Mouse (Mus musculus): ENCODE results near the gene Aspa. TPM values are rescaled to one million over a fixed set of nuclear protein-coding genes. Genes with fewer than 3 reads are reported as not detected.

Aspa gene
- 0.32 and 0.79 TPM in 2 replicates for polyA plus RNA-seq (2014; fragmentation: Nextera tagmentation; extraction: Ambion mirVana)

GRCm38 (mm10) chr11:73329442-73329841, at the start of gene Aspa, which contains the start of the genes Gm49340 and Spata22:
Aspa (minus strand) TSS chr11:73329596.
Gm49340 (plus strand) TSS chr11:73329741.
Spata22 (plus strand) TSS chr11:73329741.
- ATAC-seq (replicated peaks; ENCODE audit: insufficient number of reproducible peaks, low FRiP score, low TSS enrichment, low read depth) (no peak), DNase-seq (ENCODE audit: low spot score) (no peak)
- Histone ChIP-seq H3K36me3 (replicated peaks; ENCODE audit: control insufficient read depth, insufficient read depth, low read depth, low read length) (no peaks in the 10 kb centered on the region), H3K4me3 (ENCODE audit: low read depth, low read length) (no peak within 1 kb of the TSS), H3K9me3 (replicated peaks; ENCODE audit: control insufficient read depth, low read length) (no peaks in the 10 kb centered on the region), H3K4me2 (ENCODE audit: low read depth, low read length) (no peak within 1 kb of the TSS), H3K9ac (replicated peaks; ENCODE audit: low read length) (no peak within 1 kb of the TSS), H3K27me3 (ENCODE audit: control insufficient read depth, insufficient read depth, low read length) (no peaks in the 10 kb centered on the region), H3K4me1 (ENCODE audit: control insufficient read depth, insufficient read depth, low read length) (no peaks in the 10 kb centered on the region), H3K27ac (replicated peaks; ENCODE audit: low read depth, low read length) (no peak within 1 kb of the TSS)
- 76% methylated on average over 27 of the region's 27 CpGs for WGBS

- Histone ChIP-seq H3K9ac (replicated peaks; ENCODE audit: low read length) (no peak within 1 kb of the TSS), H3K4me1 (ENCODE audit: control insufficient read depth, insufficient read depth, low read length) (no peaks in the 10 kb centered on the region), H3K27ac (replicated peaks; ENCODE audit: low read depth, low read length) (no peak within 1 kb of the TSS), H3K27me3 (ENCODE audit: control insufficient read depth, insufficient read depth, low read length) (no peaks in the 10 kb centered on the region), H3K36me3 (replicated peaks; ENCODE audit: control insufficient read depth, insufficient read depth, low read depth, low read length) (no peaks in the 10 kb centered on the region), H3K4me2 (ENCODE audit: low read depth, low read length) (no peak within 1 kb of the TSS), H3K4me3 (ENCODE audit: low read depth, low read length) (no peak within 1 kb of the TSS), H3K9me3 (replicated peaks; ENCODE audit: control insufficient read depth, low read length) (no peaks in the 10 kb centered on the region)
- DNase-seq (ENCODE audit: low spot score) (no peak), ATAC-seq (replicated peaks; ENCODE audit: insufficient number of reproducible peaks, low FRiP score, low TSS enrichment, low read depth) (no peak)
- 93% methylated on average over 2 of the region's 2 CpGs for WGBS
Measured at GRCm38 (mm10) chr11:73370946-73371345, 41.5 kb upstream of the Aspa start, which contains the start of gene Olfr376. Olfr376 (plus strand) TSS chr11:73371246.

GRCm38 (mm10) chr11:73350483-73350882, 21.1 kb upstream of the Aspa start, which contains the start of gene Olfr20:
Olfr20 (plus strand) TSS chr11:73350783.
- ATAC-seq (replicated peaks; ENCODE audit: insufficient number of reproducible peaks, low FRiP score, low TSS enrichment, low read depth) = no peak
- 49% methylated on average over 3 of the region's 3 CpGs for WGBS
- no peaks in the 10 kb centered on the region for H3K36me3 ChIP-seq (replicated peaks; ENCODE audit: control insufficient read depth, insufficient read depth, low read depth, low read length)
- H3K4me1 ChIP-seq (ENCODE audit: control insufficient read depth, insufficient read depth, low read length) = no peaks in the 10 kb centered on the region
- H3K27ac ChIP-seq (replicated peaks; ENCODE audit: low read depth, low read length) = no peak within 1 kb of the TSS
- no peak within 1 kb of the TSS for H3K4me3 ChIP-seq (ENCODE audit: low read depth, low read length)
- H3K4me2 ChIP-seq (ENCODE audit: low read depth, low read length) = no peak within 1 kb of the TSS
- H3K9me3 ChIP-seq (replicated peaks; ENCODE audit: control insufficient read depth, low read length) = no peaks in the 10 kb centered on the region
- no peak for DNase-seq (ENCODE audit: low spot score)
- no peak within 1 kb of the TSS for H3K9ac ChIP-seq (replicated peaks; ENCODE audit: low read length)
- no peaks in the 10 kb centered on the region for H3K27me3 ChIP-seq (ENCODE audit: control insufficient read depth, insufficient read depth, low read length)

GRCm38 (mm10) chr11:73336919-73337318, 7.5 kb upstream of the Aspa start:
- no peak for DNase-seq (ENCODE audit: low spot score)
- Histone ChIP-seq H3K4me2 (ENCODE audit: low read depth, low read length) (no peak overlapping the region), H3K4me3 (ENCODE audit: low read depth, low read length) (no peak overlapping the region), H3K36me3 (replicated peaks; ENCODE audit: control insufficient read depth, insufficient read depth, low read depth, low read length) (no peaks in the 10 kb centered on the region), H3K9me3 (replicated peaks; ENCODE audit: control insufficient read depth, low read length) (no peaks in the 10 kb centered on the region), H3K4me1 (ENCODE audit: control insufficient read depth, insufficient read depth, low read length) (no peaks in the 10 kb centered on the region), H3K9ac (replicated peaks; ENCODE audit: low read length) (no peak overlapping the region), H3K27ac (replicated peaks; ENCODE audit: low read depth, low read length) (no peak overlapping the region), H3K27me3 (ENCODE audit: control insufficient read depth, insufficient read depth, low read length) (no peaks in the 10 kb centered on the region)
- no peak for ATAC-seq (replicated peaks; ENCODE audit: insufficient number of reproducible peaks, low FRiP score, low TSS enrichment, low read depth)
- WGBS = 82% methylated on average over 4 of the region's 4 CpGs

- Histone ChIP-seq H3K4me1 (ENCODE audit: control insufficient read depth, insufficient read depth, low read length) (no peaks in the 10 kb centered on the region), H3K27ac (replicated peaks; ENCODE audit: low read depth, low read length) (no peak overlapping the region), H3K36me3 (replicated peaks; ENCODE audit: control insufficient read depth, insufficient read depth, low read depth, low read length) (no peaks in the 10 kb centered on the region), H3K9me3 (replicated peaks; ENCODE audit: control insufficient read depth, low read length) (no peaks in the 10 kb centered on the region), H3K4me3 (ENCODE audit: low read depth, low read length) (no peak overlapping the region), H3K27me3 (ENCODE audit: control insufficient read depth, insufficient read depth, low read length) (no peaks in the 10 kb centered on the region), H3K9ac (replicated peaks; ENCODE audit: low read length) (no peak overlapping the region), H3K4me2 (ENCODE audit: low read depth, low read length) (no peak overlapping the region)
- WGBS = 66% methylated on average over 2 of the region's 2 CpGs
- ATAC-seq (replicated peaks; ENCODE audit: insufficient number of reproducible peaks, low FRiP score, low TSS enrichment, low read depth) = no peak
- no peak for DNase-seq (ENCODE audit: low spot score)
Measured at GRCm38 (mm10) chr11:73333357-73333756, 4.0 kb upstream of the Aspa start.

- no peak for ATAC-seq (replicated peaks; ENCODE audit: insufficient number of reproducible peaks, low FRiP score, low TSS enrichment, low read depth)
- Histone ChIP-seq H3K27ac (replicated peaks; ENCODE audit: low read depth, low read length) (no peak overlapping the region), H3K36me3 (replicated peaks; ENCODE audit: control insufficient read depth, insufficient read depth, low read depth, low read length) (no peaks in the 10 kb centered on the region), H3K27me3 (ENCODE audit: control insufficient read depth, insufficient read depth, low read length) (no peaks in the 10 kb centered on the region), H3K4me1 (ENCODE audit: control insufficient read depth, insufficient read depth, low read length) (no peaks in the 10 kb centered on the region), H3K4me3 (ENCODE audit: low read depth, low read length) (no peak overlapping the region), H3K9ac (replicated peaks; ENCODE audit: low read length) (no peak overlapping the region), H3K9me3 (replicated peaks; ENCODE audit: control insufficient read depth, low read length) (no peaks in the 10 kb centered on the region), H3K4me2 (ENCODE audit: low read depth, low read length) (no peak overlapping the region)
- DNase-seq (ENCODE audit: low spot score) = no peak
- 83% methylated on average over 4 of the region's 4 CpGs for WGBS
Measured at GRCm38 (mm10) chr11:73327361-73327760, 2.0 kb downstream of the Aspa start.

- whole genome bisulfite sequencing = 52% methylated on average over 12 of the region's 12 CpGs
- H3K4me2 ChIP-seq (ENCODE audit: low read depth, low read length) = no peak overlapping the region
- no peak overlapping the region for H3K4me3 ChIP-seq (ENCODE audit: low read depth, low read length)
Measured at GRCm38 (mm10) chr11:73326485-73326886, 2.9 kb downstream of the Aspa start.

GRCm38 (mm10) chr11:73323906-73324830, 5.2 kb downstream of the Aspa start:
- ATAC-seq (replicated peaks; ENCODE audit: insufficient number of reproducible peaks, low FRiP score, low TSS enrichment, low read depth) (no peak), DNase-seq (ENCODE audit: low spot score) (no peak)
- Histone ChIP-seq H3K9ac (replicated peaks; ENCODE audit: low read length) (no peak overlapping the region), H3K4me2 (ENCODE audit: low read depth, low read length) (no peak overlapping the region), H3K36me3 (replicated peaks; ENCODE audit: control insufficient read depth, insufficient read depth, low read depth, low read length) (no peaks in the 10 kb centered on the region), H3K27ac (replicated peaks; ENCODE audit: low read depth, low read length) (no peak overlapping the region), H3K9me3 (replicated peaks; ENCODE audit: control insufficient read depth, low read length) (no peaks in the 10 kb centered on the region), H3K4me3 (ENCODE audit: low read depth, low read length) (no peak overlapping the region), H3K4me1 (ENCODE audit: control insufficient read depth, insufficient read depth, low read length) (no peaks in the 10 kb centered on the region), H3K27me3 (ENCODE audit: control insufficient read depth, insufficient read depth, low read length) (no peaks in the 10 kb centered on the region)
- WGBS = 69% methylated on average over 9 of the region's 9 CpGs

More at GRCm38 (mm10) chr11:73326485-73326886, 2.9 kb downstream of the Aspa start:
- Histone ChIP-seq H3K4me1 (ENCODE audit: control insufficient read depth, insufficient read depth, low read length) (no peaks in the 10 kb centered on the region), H3K27me3 (ENCODE audit: control insufficient read depth, insufficient read depth, low read length) (no peaks in the 10 kb centered on the region), H3K9me3 (replicated peaks; ENCODE audit: control insufficient read depth, low read length) (no peaks in the 10 kb centered on the region), H3K27ac (replicated peaks; ENCODE audit: low read depth, low read length) (no peak overlapping the region), H3K9ac (replicated peaks; ENCODE audit: low read length) (no peak overlapping the region), H3K36me3 (replicated peaks; ENCODE audit: control insufficient read depth, insufficient read depth, low read depth, low read length) (no peaks in the 10 kb centered on the region)
- ATAC-seq (replicated peaks; ENCODE audit: insufficient number of reproducible peaks, low FRiP score, low TSS enrichment, low read depth) (no peak), DNase-seq (ENCODE audit: low spot score) (no peak)
